Mouse (Mus musculus) gonadal fat pad, adult 2 months (tissue): Measurements from ENCODE around the gene Plxdc2. TPM values are rescaled to one million over a fixed set of nuclear protein-coding genes. Genes with fewer than 3 reads are reported as not detected.
A peak's percentile ranks its signal among the peaks of the same experiment; 100 is the strongest.

Experiments used
- DNase-seq: peaks from one replicate; pipeline ENCODE4 v3.0.0-alpha.2; 2012; ENCODE audit warnings: low read depth
- polyA plus RNA-seq: library from polyadenylated mRNA; depleted of rRNA; stranded (reverse); fragments of >200 nt; gene quantifications from 2 replicates; pipeline ENCODE4 v1.2.3, GENCODE M21; 2012

The Plxdc2 gene
- polyA plus RNA-seq, 1 experiment: 10.7 TPM

- no peak for DNase-seq
Observed at GRCm38 (mm10) chr2:16414340-16414976, 58.4 kb downstream of the Plxdc2 start.

- no peak for DNase-seq
Observed at GRCm38 (mm10) chr2:16439030-16439429, 82.9 kb downstream of the Plxdc2 start.

GRCm38 (mm10) chr2:16442643-16443042 lies 86.5 kb downstream of the Plxdc2 start:
- DNase-seq: no peak

GRCm38 (mm10) chr2:16447936-16448335 lies 91.8 kb downstream of the Plxdc2 start:
- DNase-seq: peak; percentile 78

GRCm38 (mm10) chr2:16450838-16451665 lies 94.9 kb downstream of the Plxdc2 start:
- peak; percentile 80 for DNase-seq

- no peak for DNase-seq
Observed at GRCm38 (mm10) chr2:16451666-16452009, 95.5 kb downstream of the Plxdc2 start.

GRCm38 (mm10) chr2:16452080-16452479 lies 96.0 kb downstream of the Plxdc2 start:
- no peak for DNase-seq

- DNase-seq: no peak
Observed at GRCm38 (mm10) chr2:16456264-16456780, 100.2 kb downstream of the Plxdc2 start.

- no peak for DNase-seq
Observed at GRCm38 (mm10) chr2:16459490-16459889, 103.4 kb downstream of the Plxdc2 start.

- no peak for DNase-seq
Observed at GRCm38 (mm10) chr2:16470099-16470498, 114.0 kb downstream of the Plxdc2 start.

- no peak for DNase-seq
Observed at GRCm38 (mm10) chr2:16483943-16484342, 127.8 kb downstream of the Plxdc2 start.

GRCm38 (mm10) chr2:16485970-16486369 lies 129.9 kb downstream of the Plxdc2 start:
- DNase-seq: no peak

- DNase-seq: peak; percentile 54
Observed at GRCm38 (mm10) chr2:16491242-16491641, 135.1 kb downstream of the Plxdc2 start.

- DNase-seq: no peak
Observed at GRCm38 (mm10) chr2:16502843-16503242, 146.7 kb downstream of the Plxdc2 start.

- DNase-seq: no peak
Observed at GRCm38 (mm10) chr2:16507540-16508230, 151.6 kb downstream of the Plxdc2 start.

- DNase-seq: no peak
Observed at GRCm38 (mm10) chr2:16518148-16518547, 162.0 kb downstream of the Plxdc2 start.

GRCm38 (mm10) chr2:16523427-16523826 lies 167.3 kb downstream of the Plxdc2 start:
- no peak for DNase-seq

- DNase-seq: no peak
Observed at GRCm38 (mm10) chr2:16532244-16532643, 176.1 kb downstream of the Plxdc2 start.

GRCm38 (mm10) chr2:16534566-16534965 lies 178.5 kb downstream of the Plxdc2 start:
- DNase-seq: no peak

GRCm38 (mm10) chr2:16541226-16541625 lies 185.1 kb downstream of the Plxdc2 start:
- DNase-seq: no peak

- DNase-seq: no peak
Observed at GRCm38 (mm10) chr2:16545207-16545606, 189.1 kb downstream of the Plxdc2 start.

- DNase-seq: no peak
Observed at GRCm38 (mm10) chr2:16559287-16559686, 203.2 kb downstream of the Plxdc2 start.
